Mouse (Mus musculus): ENCODE results near the gene Ncaph2. TPM values are rescaled to one million over a fixed set of nuclear protein-coding genes. Genes with fewer than 3 reads are reported as not detected.

Ncaph2 gene
- polyA plus RNA-seq, 1 experiment from 2014 or later = 171 TPM

- H3K27ac ChIP-seq (replicated peaks; ENCODE audit: low read depth, low read length) = no peak overlapping the region
- H3K36me3 ChIP-seq (replicated peaks; ENCODE audit: control insufficient read depth, insufficient read depth, low read depth, low read length) = peaks cover 2% of the 10 kb centered on the region
- no peak overlapping the region for H3K9ac ChIP-seq (replicated peaks; ENCODE audit: low read length)
- no peak overlapping the region for H3K4me3 ChIP-seq (ENCODE audit: low read depth, low read length)
- DNase-seq (ENCODE audit: low spot score) (no peak), ATAC-seq (replicated peaks; ENCODE audit: insufficient number of reproducible peaks, low FRiP score, low TSS enrichment, low read depth) (no peak)
- WGBS = 76% methylated on average over 7 of the region's 7 CpGs
- no peaks in the 10 kb centered on the region for H3K9me3 ChIP-seq (replicated peaks; ENCODE audit: control insufficient read depth, low read length)
- H3K4me2 ChIP-seq (ENCODE audit: low read depth, low read length) = no peak overlapping the region
- H3K4me1 ChIP-seq (ENCODE audit: control insufficient read depth, insufficient read depth, low read length) = peaks cover 4% of the 10 kb centered on the region; the same call in 1 of the 2 replicates
- H3K27me3 ChIP-seq (ENCODE audit: control insufficient read depth, insufficient read depth, low read length) = peaks cover 35% of the 10 kb centered on the region
Observed at GRCm38 (mm10) chr15:89376040-89376439, 20.5 kb downstream of the Ncaph2 start.

DNA sequence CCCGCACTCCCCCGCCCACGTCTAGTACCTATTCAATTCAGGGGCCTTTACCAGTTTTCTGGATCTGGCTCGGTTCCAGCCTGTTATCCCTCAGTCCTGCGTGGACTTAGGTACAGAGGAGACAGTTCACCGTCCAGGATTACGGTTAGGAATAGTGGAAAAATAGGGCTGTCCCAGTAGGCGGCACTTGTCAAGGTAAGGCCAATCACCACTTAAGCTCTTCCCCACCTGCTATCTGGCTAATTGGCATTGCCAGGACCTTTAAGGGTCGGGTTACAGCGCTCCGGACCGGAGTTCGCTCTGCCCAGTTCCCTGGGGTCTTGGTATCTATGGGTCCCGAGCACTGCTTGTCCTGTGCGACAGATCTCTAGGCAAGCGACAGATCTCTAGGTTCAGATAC, 21.4 kb downstream of the Ncaph2 start, which contains the start of gene Tymp:
TSS of gene Tymp (minus strand) at position 83 of the 400 bp plus-strand sequence.
- peak within 1 kb of the TSS; percentile 16; the same call in 1 of the 2 replicates for H3K4me2 ChIP-seq (ENCODE audit: low read depth, low read length)

DNA sequence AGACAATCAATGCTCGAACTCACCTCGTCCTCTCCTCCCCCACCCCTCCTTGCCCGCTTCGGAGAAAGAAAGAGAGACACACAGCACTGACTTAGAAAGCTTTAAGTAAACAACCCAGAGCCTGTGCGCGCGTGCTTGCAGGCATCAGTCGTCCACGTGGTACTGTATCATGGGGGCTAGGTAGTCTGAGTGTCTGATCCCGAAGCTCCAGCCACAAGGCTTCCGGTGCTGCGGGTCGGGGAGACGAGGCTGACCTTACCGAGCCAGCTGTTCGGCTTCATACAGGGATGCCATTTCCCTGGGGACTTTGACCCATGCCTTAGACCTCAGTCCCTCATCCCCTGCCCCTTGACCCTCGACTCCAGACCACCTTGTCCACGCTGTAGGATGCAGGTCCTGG, 21.8 kb downstream of the Ncaph2 start:
- H3K4me3 ChIP-seq (ENCODE audit: low read depth, low read length) = no peak overlapping the region
- WGBS = 1% methylated on average over 18 of the region's 18 CpGs

More for the DNA sequence above, 21.4 kb downstream of the Ncaph2 start, which contains the start of gene Tymp:
- peaks cover 35% of the 10 kb centered on the region for H3K27me3 ChIP-seq (ENCODE audit: control insufficient read depth, insufficient read depth, low read length)
- peaks cover 2% of the 10 kb centered on the region; the same call in 1 of the 2 replicates for H3K36me3 ChIP-seq (replicated peaks; ENCODE audit: control insufficient read depth, insufficient read depth, low read depth, low read length)
- H3K27ac ChIP-seq (replicated peaks; ENCODE audit: low read depth, low read length) = no peak within 1 kb of the TSS
- peaks cover 4% of the 10 kb centered on the region; the same call in 1 of the 2 replicates for H3K4me1 ChIP-seq (ENCODE audit: control insufficient read depth, insufficient read depth, low read length)
- 14% methylated on average over 16 of the region's 16 CpGs for WGBS
- no peaks in the 10 kb centered on the region for H3K9me3 ChIP-seq (replicated peaks; ENCODE audit: control insufficient read depth, low read length)
- H3K4me3 ChIP-seq (ENCODE audit: low read depth, low read length) = no peak within 1 kb of the TSS
- DNase-seq (ENCODE audit: low spot score) (peak; percentile 3), ATAC-seq (replicated peaks; ENCODE audit: insufficient number of reproducible peaks, low FRiP score, low TSS enrichment, low read depth) (no peak)
- H3K9ac ChIP-seq (replicated peaks; ENCODE audit: low read length) = no peak within 1 kb of the TSS

GRCm38 (mm10) chr15:89377938-89378828, 22.7 kb downstream of the Ncaph2 start:
- Histone ChIP-seq H3K27me3 (ENCODE audit: control insufficient read depth, insufficient read depth, low read length) (peaks cover 35% of the 10 kb centered on the region), H3K27ac (replicated peaks; ENCODE audit: low read depth, low read length) (no peak overlapping the region), H3K4me1 (ENCODE audit: control insufficient read depth, insufficient read depth, low read length) (peaks cover 4% of the 10 kb centered on the region; the same call in 1 of the 2 replicates), H3K36me3 (replicated peaks; ENCODE audit: control insufficient read depth, insufficient read depth, low read depth, low read length) (no peaks in the 10 kb centered on the region), H3K9me3 (replicated peaks; ENCODE audit: control insufficient read depth, low read length) (no peaks in the 10 kb centered on the region), H3K4me2 (ENCODE audit: low read depth, low read length) (peak overlapping the region; percentile 49), H3K4me3 (ENCODE audit: low read depth, low read length) (peak overlapping the region; percentile 30), H3K9ac (replicated peaks; ENCODE audit: low read length) (no peak overlapping the region)
- DNase-seq (ENCODE audit: low spot score) (no peak), ATAC-seq (replicated peaks; ENCODE audit: insufficient number of reproducible peaks, low FRiP score, low TSS enrichment, low read depth) (no peak)
- WGBS = 12% methylated on average over 41 of the region's 46 CpGs

More for the DNA sequence above, 21.8 kb downstream of the Ncaph2 start:
- DNase-seq (ENCODE audit: low spot score) (peak; percentile 12), ATAC-seq (replicated peaks; ENCODE audit: insufficient number of reproducible peaks, low FRiP score, low TSS enrichment, low read depth) (no peak)
- H3K4me2 ChIP-seq (ENCODE audit: low read depth, low read length) = peak overlapping the region; percentile 16; the same call in 1 of the 2 replicates
- no peaks in the 10 kb centered on the region for H3K9me3 ChIP-seq (replicated peaks; ENCODE audit: control insufficient read depth, low read length)
- no peak overlapping the region for H3K9ac ChIP-seq (replicated peaks; ENCODE audit: low read length)
- H3K27ac ChIP-seq (replicated peaks; ENCODE audit: low read depth, low read length) = no peak overlapping the region
- peaks cover 4% of the 10 kb centered on the region; the same call in 1 of the 2 replicates for H3K4me1 ChIP-seq (ENCODE audit: control insufficient read depth, insufficient read depth, low read length)
- no peaks in the 10 kb centered on the region for H3K36me3 ChIP-seq (replicated peaks; ENCODE audit: control insufficient read depth, insufficient read depth, low read depth, low read length)
- H3K27me3 ChIP-seq (ENCODE audit: control insufficient read depth, insufficient read depth, low read length) = peaks cover 35% of the 10 kb centered on the region

DNA sequence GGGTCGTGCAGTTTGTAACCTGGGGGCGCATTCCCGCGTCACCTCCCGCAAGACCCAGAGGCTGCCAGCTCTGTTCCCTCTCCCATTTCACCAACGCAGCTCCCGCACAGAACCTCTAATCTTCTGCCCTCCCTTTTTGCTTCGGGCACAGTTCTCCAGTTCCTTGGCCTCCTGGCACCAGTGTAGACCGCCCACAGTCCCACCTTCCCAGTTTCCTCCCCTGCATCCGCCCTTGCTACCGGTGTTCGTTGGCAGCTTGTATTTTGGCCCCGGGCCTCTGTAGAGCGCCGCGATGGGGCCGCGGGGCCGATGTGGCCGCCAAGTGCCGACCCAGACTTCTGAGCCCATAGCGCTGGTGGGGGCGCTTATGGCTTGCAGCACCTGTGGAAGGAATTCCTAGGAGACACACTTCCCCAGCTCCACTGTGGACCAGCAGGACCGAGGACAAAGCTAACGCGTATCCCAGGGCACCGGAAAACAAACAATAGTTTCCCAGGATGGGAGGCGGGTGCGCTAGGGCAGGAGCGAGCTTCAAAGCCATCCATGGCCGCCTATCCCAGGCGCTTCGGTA, 23.4 kb downstream of the Ncaph2 start, which contains the start of gene Odf3b:
TSS of gene Odf3b (minus strand) at position 452 of the 571 bp plus-strand sequence.
- DNase-seq (ENCODE audit: low spot score) = peak; percentile 33
- WGBS = under 1% methylated on average over 29 of the region's 33 CpGs
- Histone ChIP-seq H3K4me1 (ENCODE audit: control insufficient read depth, insufficient read depth, low read length) (peaks cover 4% of the 10 kb centered on the region; the same call in 1 of the 2 replicates), H3K4me2 (ENCODE audit: low read depth, low read length) (peak within 1 kb of the TSS; percentile 49), H3K4me3 (ENCODE audit: low read depth, low read length) (peak within 1 kb of the TSS; percentile 30), H3K36me3 (replicated peaks; ENCODE audit: control insufficient read depth, insufficient read depth, low read depth, low read length) (no peaks in the 10 kb centered on the region), H3K9ac (replicated peaks; ENCODE audit: low read length) (no peak within 1 kb of the TSS; the same call in 1 of the 2 replicates), H3K27me3 (ENCODE audit: control insufficient read depth, insufficient read depth, low read length) (peaks cover 35% of the 10 kb centered on the region), H3K9me3 (replicated peaks; ENCODE audit: control insufficient read depth, low read length) (no peaks in the 10 kb centered on the region), H3K27ac (replicated peaks; ENCODE audit: low read depth, low read length) (no peak within 1 kb of the TSS)
- ATAC-seq (replicated peaks; ENCODE audit: insufficient number of reproducible peaks, low FRiP score, low TSS enrichment, low read depth) = no peak

DNA sequence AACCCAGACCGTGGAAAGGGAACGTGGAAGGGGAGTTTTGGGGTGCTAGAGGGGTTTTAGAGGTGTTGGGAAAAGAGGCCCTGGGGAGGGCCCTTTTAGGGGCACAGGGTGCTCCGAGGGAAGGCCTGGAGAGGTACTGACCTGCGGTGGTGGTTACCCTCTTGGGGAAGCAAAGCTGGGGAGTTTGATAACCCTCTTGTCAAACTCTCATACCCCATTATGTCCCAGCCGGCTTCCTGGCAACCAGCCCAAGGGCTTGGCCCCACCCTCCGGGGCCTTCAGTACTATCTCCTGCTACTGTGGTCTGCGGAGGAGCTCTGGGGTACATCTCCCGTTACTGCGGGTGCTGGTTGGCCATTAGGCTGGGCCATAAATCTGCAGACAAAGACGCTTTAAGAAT, 23.9 kb downstream of the Ncaph2 start:
- peak overlapping the region; percentile 49; the same call in 1 of the 2 replicates for H3K4me2 ChIP-seq (ENCODE audit: low read depth, low read length)
- no peak overlapping the region for H3K9ac ChIP-seq (replicated peaks; ENCODE audit: low read length)
- WGBS = 16% methylated on average over 10 of the region's 10 CpGs
- peak overlapping the region; percentile 30 for H3K4me3 ChIP-seq (ENCODE audit: low read depth, low read length)
- H3K9me3 ChIP-seq (replicated peaks; ENCODE audit: control insufficient read depth, low read length) = no peaks in the 10 kb centered on the region
- H3K27me3 ChIP-seq (ENCODE audit: control insufficient read depth, insufficient read depth, low read length) = peaks cover 35% of the 10 kb centered on the region
- ATAC-seq (replicated peaks; ENCODE audit: insufficient number of reproducible peaks, low FRiP score, low TSS enrichment, low read depth) (no peak), DNase-seq (ENCODE audit: low spot score) (no peak)
- H3K27ac ChIP-seq (replicated peaks; ENCODE audit: low read depth, low read length) = no peak overlapping the region
- no peaks in the 10 kb centered on the region for H3K36me3 ChIP-seq (replicated peaks; ENCODE audit: control insufficient read depth, insufficient read depth, low read depth, low read length)
- peaks cover 4% of the 10 kb centered on the region; the same call in 1 of the 2 replicates for H3K4me1 ChIP-seq (ENCODE audit: control insufficient read depth, insufficient read depth, low read length)

DNA sequence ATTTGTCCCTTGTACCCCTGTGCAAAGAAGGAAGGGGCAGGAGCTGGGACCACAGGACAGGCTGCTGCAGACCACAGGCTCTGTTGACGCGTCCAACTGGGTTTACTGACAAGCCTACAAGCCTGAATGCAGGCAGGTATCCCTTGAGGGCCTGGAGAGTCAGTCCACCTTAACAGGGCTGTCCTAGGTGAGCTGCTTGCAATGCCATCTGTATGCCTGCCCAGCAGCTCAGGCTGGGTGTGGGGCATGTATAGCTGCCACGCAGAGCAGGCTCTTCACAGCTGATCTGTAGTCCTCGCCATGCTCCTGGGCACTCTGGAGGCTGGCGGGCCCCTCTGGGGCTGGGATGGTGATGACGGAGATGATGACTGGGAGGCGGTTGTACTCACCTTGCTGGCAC, 29.1 kb downstream of the Ncaph2 start, which contains the start of gene Klhdc7b:
TSS of gene Klhdc7b (plus strand) at position 301 of the 400 bp plus-strand sequence.
- H3K27ac ChIP-seq (replicated peaks; ENCODE audit: low read depth, low read length) = no peak within 1 kb of the TSS
- WGBS = 84% methylated on average over 7 of the region's 7 CpGs
- H3K36me3 ChIP-seq (replicated peaks; ENCODE audit: control insufficient read depth, insufficient read depth, low read depth, low read length) = no peaks in the 10 kb centered on the region
- no peak within 1 kb of the TSS for H3K9ac ChIP-seq (replicated peaks; ENCODE audit: low read length)
- H3K4me2 ChIP-seq (ENCODE audit: low read depth, low read length) = no peak within 1 kb of the TSS
- DNase-seq (ENCODE audit: low spot score) = no peak
- H3K4me3 ChIP-seq (ENCODE audit: low read depth, low read length) = no peak within 1 kb of the TSS
- no peak for ATAC-seq (replicated peaks; ENCODE audit: insufficient number of reproducible peaks, low FRiP score, low TSS enrichment, low read depth)
- H3K4me1 ChIP-seq (ENCODE audit: control insufficient read depth, insufficient read depth, low read length) = no peaks in the 10 kb centered on the region
- no peaks in the 10 kb centered on the region for H3K9me3 ChIP-seq (replicated peaks; ENCODE audit: control insufficient read depth, low read length)
- peaks cover 5% of the 10 kb centered on the region for H3K27me3 ChIP-seq (ENCODE audit: control insufficient read depth, insufficient read depth, low read length)
